Mouse (Mus musculus) left cerebral cortex, adult 9 months (tissue): ENCODE measurements at regions not wholly inside any gene's neighbourhood (a gene's known extent, or its start where the extent isn't known, plus 50 kb on each side); places are given as distances from the start of the nearest gene placed in this dataset.

Experiments
- DNase-seq, 2 experiments: peaks; one replicate each; pipeline ENCODE4 v3.0.0; 2022; ENCODE audit warnings: low spot score in 2 of 2

GRCm38 (mm10) chr10:38288689-38289283 is 532.8 kb downstream of the Rfpl4b start:
- no peak for DNase-seq

DNA sequence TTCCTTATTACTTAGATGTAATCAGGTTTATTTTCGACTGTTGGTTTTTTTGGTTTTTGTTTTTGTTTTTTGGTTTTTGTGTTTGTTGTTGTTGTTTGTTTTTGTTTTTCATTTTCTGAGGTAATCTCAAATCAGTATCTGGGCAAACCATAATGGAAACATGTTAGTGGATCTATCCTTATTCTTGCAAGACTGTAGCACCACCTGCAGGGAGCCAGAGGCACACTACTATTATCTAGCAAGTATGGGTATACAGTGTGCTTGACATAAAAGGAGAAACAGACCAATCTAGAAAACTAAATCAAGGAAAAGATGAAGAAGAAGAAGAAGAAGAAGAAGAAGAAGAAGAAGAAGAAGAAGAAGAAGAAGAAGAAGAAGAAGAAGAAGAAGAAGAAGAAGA is 552.4 kb downstream of the Rfpl4b start:
- DNase-seq = no peak

- no peak for DNase-seq
These were observed 556.0 kb downstream of the Rfpl4b start for GRCm38 (mm10) chr10:38265564-38265963.

- DNase-seq = no peak
These were observed 574.8 kb downstream of the Rfpl4b start for GRCm38 (mm10) chr10:38246821-38247220.
